Mouse (Mus musculus): Measurements from ENCODE around the gene Prg2. TPM values are rescaled to one million over a fixed set of nuclear protein-coding genes. Genes with fewer than 3 reads are reported as not detected.

Gene Prg2
- polyA plus RNA-seq, 1 experiment from 2014 or later = 0.35 TPM

Other genes with a start within 250 kb of the Prg2 start
- gene Ypel4, start 246.4 kb upstream of the Prg2 start, polyA plus RNA-seq (2015; fragmentation: Nextera tagmentation; extraction: Ambion mirVana) = 3.0 and 3.8 TPM in 2 replicates
- 5.1 and 5.3 TPM in 2 replicates for gene Gm19426, start 236.8 kb upstream of the Prg2 start, polyA plus RNA-seq (2015; fragmentation: Nextera tagmentation; extraction: Ambion mirVana)
- 45.2 and 53.2 TPM in 2 replicates for gene Serping1, start 205.0 kb upstream of the Prg2 start, polyA plus RNA-seq (2015; fragmentation: Nextera tagmentation; extraction: Ambion mirVana)
- 128 and 145 TPM in 2 replicates for gene Ube2l6, start 181.6 kb upstream of the Prg2 start, polyA plus RNA-seq (2015; fragmentation: Nextera tagmentation; extraction: Ambion mirVana)
- gene Smtnl1, start 157.8 kb upstream of the Prg2 start, polyA plus RNA-seq (2015; fragmentation: Nextera tagmentation; extraction: Ambion mirVana) = 0.25 and 0.38 TPM in 2 replicates
- gene Timm10, start 153.5 kb upstream of the Prg2 start, polyA plus RNA-seq (2015; fragmentation: Nextera tagmentation; extraction: Ambion mirVana) = 76.6 TPM in 2 replicates
- gene Slc43a1, start 141.6 kb upstream of the Prg2 start, polyA plus RNA-seq (2015; fragmentation: Nextera tagmentation; extraction: Ambion mirVana) = 8.6 and 11.5 TPM in 2 replicates
- 1.9 and 2.1 TPM in 2 replicates for gene Rtn4rl2, start 93.8 kb upstream of the Prg2 start, polyA plus RNA-seq (2015; fragmentation: Nextera tagmentation; extraction: Ambion mirVana)
- 35.8 and 40.8 TPM in 2 replicates for gene Slc43a3, start 43.9 kb upstream of the Prg2 start, polyA plus RNA-seq (2015; fragmentation: Nextera tagmentation; extraction: Ambion mirVana)
- gene Prg3, start 7.8 kb downstream of the Prg2 start, polyA plus RNA-seq (2015; fragmentation: Nextera tagmentation; extraction: Ambion mirVana) = not detected in 2 replicates
- 104 and 141 TPM in 2 replicates for gene Ssrp1, start 56.8 kb downstream of the Prg2 start, polyA plus RNA-seq (2015; fragmentation: Nextera tagmentation; extraction: Ambion mirVana)
- gene P2rx3, start 57.0 kb downstream of the Prg2 start, polyA plus RNA-seq (2015; fragmentation: Nextera tagmentation; extraction: Ambion mirVana) = 0.33 and 0.68 TPM in 2 replicates
- gene Tnks1bp1, start 67.6 kb downstream of the Prg2 start, polyA plus RNA-seq (2015; fragmentation: Nextera tagmentation; extraction: Ambion mirVana) = 23.9 and 31.7 TPM in 2 replicates
- 36.0 and 47.7 TPM in 2 replicates for gene Aplnr, start 155.8 kb downstream of the Prg2 start, polyA plus RNA-seq (2015; fragmentation: Nextera tagmentation; extraction: Ambion mirVana)
- gene Lrrc55, start 216.7 kb downstream of the Prg2 start, polyA plus RNA-seq (2015; fragmentation: Nextera tagmentation; extraction: Ambion mirVana) = 0.37 and 0.48 TPM in 2 replicates

Measured in heart, embryonic 15.5 days (tissue).